Mouse (Mus musculus) erythroblast, embryonic 14.5 days (primary cell): ENCODE data around the gene Ephx1. TPM values are rescaled to one million over a fixed set of nuclear protein-coding genes. Genes with fewer than 3 reads are reported as not detected.

ENCODE experiments used
- H3K27me3 ChIP-seq: 2 replicates; pipeline ENCODE4 v1.6.1; 2012; ENCODE audit warnings: inconsistent platforms; ENCODE audit not compliant: control insufficient read depth
- H3K36me3 ChIP-seq: 2 replicates; pipeline ENCODE4 v1.6.1; 2012; ENCODE audit warnings: mild to moderate bottlenecking, inconsistent platforms; ENCODE audit not compliant: control insufficient read depth
- H3K4me1 ChIP-seq: 2 replicates; pipeline ENCODE4 v1.6.1; 2012; ENCODE audit warnings: inconsistent platforms; ENCODE audit not compliant: control insufficient read depth
- H3K4me3 ChIP-seq: replicated peaks from 2 replicates; pipeline ENCODE3; 2012; ENCODE audit warnings: moderate library complexity, mild to moderate bottlenecking, inconsistent platforms
- H3K9me3 ChIP-seq: 2 replicates; pipeline ENCODE4 v1.6.1; 2012; ENCODE audit warnings: low read length, inconsistent platforms, mixed read lengths; ENCODE audit not compliant: control insufficient read depth
- GATA1 ChIP-seq: IDR thresholded peaks from 2 replicates; pipeline ENCODE4 v1.6.1; 2012; ENCODE audit warnings: low read length, inconsistent platforms, mixed read lengths
- TAL1 ChIP-seq: IDR thresholded peaks from 3 replicates; pipeline ENCODE4 v1.6.1; 2012; ENCODE audit warnings: low read length, inconsistent platforms, mixed read lengths
- polyA plus RNA-seq: library from polyadenylated mRNA; stranded (reverse); fragments of >175 nt; gene quantifications from 2 replicates; pipeline ENCODE4 v1.2.3, GENCODE M21; 2012

The Ephx1 gene
- polyA plus RNA-seq, 1 experiment, result not detected

DNA sequence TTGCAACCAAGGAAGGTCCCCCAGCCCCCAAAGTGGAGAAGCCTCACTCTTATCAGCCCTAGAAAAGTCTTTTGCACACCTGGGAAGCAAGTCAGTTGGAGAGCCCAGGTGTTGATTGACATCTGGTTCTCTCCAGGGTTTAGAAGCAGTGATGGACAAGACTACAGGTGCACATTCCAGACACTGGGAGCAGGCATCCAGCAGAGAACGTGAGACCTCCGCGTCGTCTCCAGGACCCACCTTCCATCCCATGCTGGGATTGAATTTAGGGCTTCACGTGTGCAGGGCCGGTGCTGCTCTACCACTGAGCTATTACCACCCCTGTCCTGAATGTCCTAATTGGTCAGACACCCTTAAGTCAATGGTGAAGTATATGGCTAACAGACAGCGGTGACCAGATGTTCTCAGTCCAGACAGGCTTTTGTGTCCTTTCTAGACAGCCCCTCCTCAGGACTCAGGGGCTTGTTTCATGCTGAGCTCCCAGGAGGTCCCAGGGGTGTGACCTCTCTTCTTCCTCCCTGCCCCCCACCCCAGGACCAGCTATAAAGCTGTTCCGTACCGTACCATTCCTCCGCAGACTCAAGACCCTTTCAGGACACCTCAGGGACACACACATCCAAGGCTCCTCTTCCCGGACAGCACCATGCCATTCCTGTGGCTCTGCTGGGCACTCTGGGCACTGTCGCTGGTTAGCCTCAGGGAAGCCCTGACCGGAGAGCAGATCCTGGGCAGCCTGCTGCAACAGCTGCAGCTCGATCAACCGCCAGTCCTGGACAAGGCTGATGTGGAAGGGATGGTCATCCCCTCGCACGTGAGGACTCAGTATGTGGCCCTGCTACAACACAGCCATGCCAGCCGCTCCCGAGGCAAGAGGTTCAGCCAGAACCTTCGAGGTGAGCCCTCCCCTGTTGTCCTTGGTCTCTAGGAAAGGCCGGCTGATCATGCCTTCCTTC, 86.0 kb downstream of the Ephx1 start, which contains the start of gene Lefty1:
Gene Lefty1 (plus strand): TSS at position 556 of the 953 bp plus-strand sequence.
- Histone ChIP-seq H3K4me3 (no peak within 1 kb of the TSS), H3K9me3 (peaks cover 11% of the 10 kb centered on the region), H3K4me1 (peaks cover 2% of the 10 kb centered on the region), H3K27me3 (peaks cover 82% of the 10 kb centered on the region), H3K36me3 (no peaks in the 10 kb centered on the region)
- TF ChIP-seq TAL1 (no peak), GATA1 (no peak)

- no peak overlapping the region for H3K4me3 ChIP-seq
- TF ChIP-seq TAL1, result no peak
- no peak for TF ChIP-seq GATA1
- H3K9me3 ChIP-seq, result peaks cover 11% of the 10 kb centered on the region
- H3K36me3 ChIP-seq, result no peaks in the 10 kb centered on the region
- H3K4me1 ChIP-seq, result peaks cover 2% of the 10 kb centered on the region
- H3K27me3 ChIP-seq, result peaks cover 86% of the 10 kb centered on the region
These were observed 87.0 kb downstream of the Ephx1 start for GRCm38 (mm10) chr1:180933659-180934058.

DNA sequence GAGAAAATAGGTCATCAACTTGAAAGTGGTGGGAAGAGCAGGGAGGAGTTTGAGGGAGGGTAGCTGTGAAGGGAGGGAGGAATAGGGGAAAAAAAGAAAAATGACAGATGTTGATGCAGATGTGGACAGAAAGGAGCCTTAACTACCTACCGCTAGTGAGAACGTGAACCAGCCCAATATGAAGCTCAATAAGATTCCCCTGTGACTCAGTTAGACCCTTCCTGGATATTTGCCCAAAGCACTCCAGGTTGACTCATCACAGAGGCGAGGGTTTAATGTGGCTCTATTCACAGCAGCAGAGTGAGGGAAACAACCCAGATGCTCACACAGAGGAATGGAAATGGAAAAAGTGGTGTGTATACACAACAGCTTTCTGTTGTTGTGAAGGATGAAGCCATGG, 89.6 kb downstream of the Ephx1 start:
- peaks cover 74% of the 10 kb centered on the region for H3K27me3 ChIP-seq
- no peaks in the 10 kb centered on the region; the same call in none of the 2 replicates for H3K4me1 ChIP-seq
- peaks cover 11% of the 10 kb centered on the region for H3K9me3 ChIP-seq
- no peak for TF ChIP-seq TAL1
- TF ChIP-seq GATA1, result no peak
- no peak overlapping the region for H3K4me3 ChIP-seq
- H3K36me3 ChIP-seq, result no peaks in the 10 kb centered on the region

DNA sequence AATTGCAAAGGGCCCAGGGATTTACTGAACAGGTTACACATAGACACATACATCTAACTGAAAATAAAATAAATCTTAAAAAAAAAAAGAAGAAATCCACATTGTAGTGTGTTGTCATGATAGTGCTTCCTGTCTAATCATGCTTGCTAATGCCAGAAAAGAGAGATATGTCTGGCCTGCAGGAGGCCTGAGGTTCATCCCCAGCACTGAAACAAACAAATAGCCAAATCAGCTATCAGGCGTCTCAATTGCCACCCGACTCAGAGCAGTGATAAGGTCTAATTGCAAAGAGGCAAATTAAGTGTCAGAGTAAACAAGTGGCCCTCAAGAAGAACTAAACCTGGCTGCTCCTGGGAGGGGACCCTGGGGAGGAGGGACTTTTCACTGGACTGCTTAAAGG, 91.1 kb downstream of the Ephx1 start:
- no peak for TF ChIP-seq TAL1
- TF ChIP-seq GATA1, result no peak

DNA sequence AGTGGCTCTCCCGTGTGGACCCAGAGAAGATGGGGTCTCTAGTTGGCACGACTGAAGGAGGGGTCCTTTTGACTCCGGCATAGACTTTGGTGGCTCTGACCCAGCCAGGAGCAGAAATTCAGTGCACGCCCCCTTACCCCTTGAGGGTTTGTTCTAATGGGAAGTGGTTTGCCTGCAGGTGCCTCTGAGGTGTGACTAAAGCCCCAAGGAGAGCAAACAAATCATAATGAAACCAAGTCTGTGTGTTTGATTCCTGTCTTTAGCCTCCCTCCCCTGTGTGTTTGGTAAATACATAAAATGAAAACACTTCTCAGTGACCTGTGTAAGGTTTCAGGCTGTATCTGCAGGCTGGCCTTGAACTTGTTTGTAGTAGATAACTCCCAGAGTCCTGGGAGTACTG, 94.4 kb downstream of the Ephx1 start:
- Histone ChIP-seq H3K9me3 (peaks cover 11% of the 10 kb centered on the region), H3K4me1 (no peaks in the 10 kb centered on the region; the same call in none of the 2 replicates), H3K27me3 (peaks cover 37% of the 10 kb centered on the region), H3K36me3 (no peaks in the 10 kb centered on the region), H3K4me3 (no peak overlapping the region)
- no peak for TF ChIP-seq GATA1
- no peak for TF ChIP-seq TAL1

More for the DNA sequence above, 91.1 kb downstream of the Ephx1 start:
- peaks cover 11% of the 10 kb centered on the region for H3K9me3 ChIP-seq
- H3K4me3 ChIP-seq, result no peak overlapping the region
- H3K27me3 ChIP-seq, result peaks cover 60% of the 10 kb centered on the region
- no peaks in the 10 kb centered on the region for H3K36me3 ChIP-seq
- H3K4me1 ChIP-seq, result no peaks in the 10 kb centered on the region; the same call in none of the 2 replicates

Other genes starting within 250 kb of the Ephx1 start
- 610 and 750 TPM in 2 replicates for gene H3f3a, start 207.0 kb downstream of the Ephx1 start, polyA plus RNA-seq
- 2.5 and 2.7 TPM in 2 replicates for gene Sde2, start 169.8 kb downstream of the Ephx1 start, polyA plus RNA-seq
- gene Lefty2, start 127.8 kb downstream of the Ephx1 start, polyA plus RNA-seq, result not detected in 2 replicates
- gene Pycr2, start 116.6 kb downstream of the Ephx1 start, polyA plus RNA-seq, result 33.5 and 34.7 TPM in 2 replicates
- 0.20 and 0.87 TPM in 2 replicates for gene Lefty1, start 85.9 kb downstream of the Ephx1 start, polyA plus RNA-seq
- gene Tmem63a, start 78.6 kb downstream of the Ephx1 start, polyA plus RNA-seq, result 0.27 and 0.36 TPM in 2 replicates
- not detected in 2 replicates for gene 9130409I23Rik, start 30.3 kb upstream of the Ephx1 start, polyA plus RNA-seq
- gene Nvl, start 123.3 kb upstream of the Ephx1 start, polyA plus RNA-seq, result 0.45 and 0.50 TPM in 2 replicates
- 2.0 and 2.1 TPM in 2 replicates for gene Cnih4, start 123.8 kb upstream of the Ephx1 start, polyA plus RNA-seq
- gene Wdr26, start 191.1 kb upstream of the Ephx1 start, polyA plus RNA-seq, result 12.7 and 17.8 TPM in 2 replicates